Mouse (Mus musculus) embryonic facial prominence, embryonic 12.5 days (tissue): ENCODE results near the gene Ilvbl. TPM values are rescaled to one million over a fixed set of nuclear protein-coding genes. Genes with fewer than 3 reads are reported as not detected.
"Not testable (repeated sequence)": the region's sequence is repeated elsewhere in the genome, so short reads cannot be mapped to it uniquely, and the experiment has no call there.

ENCODE experiments used
- ATAC-seq: fragments of 200-750 bp; cut with Nextera tagmentation; 2 replicates; pipeline ENCODE4 v1.8.0; 2017; ENCODE audit not compliant: insufficient number of reproducible peaks, insufficient read depth, low FRiP score, low TSS enrichment
- H3K27ac ChIP-seq: fragments of 300-500 bp; sonication (generic); 2 replicates; pipeline ENCODE4 v1.5.1; 2016; ENCODE audit warnings: mild to moderate bottlenecking
- H3K27me3 ChIP-seq: fragments of 300-500 bp; sonication (generic); 2 replicates; pipeline ENCODE4 v1.6.1; 2016; ENCODE audit warnings: mild to moderate bottlenecking, moderate library complexity
- H3K36me3 ChIP-seq: fragments of 300-500 bp; sonication (generic); 2 replicates; pipeline ENCODE4 v1.6.1; 2016; ENCODE audit warnings: mild to moderate bottlenecking
- H3K4me1 ChIP-seq: fragments of 300-500 bp; sonication (generic); 2 replicates; pipeline ENCODE4 v1.6.1; 2016
- H3K4me2 ChIP-seq: fragments of 300-500 bp; sonication (generic); replicated peaks from 2 replicates; pipeline ENCODE4 v1.6.1; 2016; ENCODE audit warnings: mild to moderate bottlenecking, moderate library complexity
- H3K4me3 ChIP-seq: fragments of 300-500 bp; sonication (generic); 2 replicates; pipeline ENCODE4 v1.5.1; 2016; ENCODE audit warnings: mild to moderate bottlenecking
- H3K9ac ChIP-seq: fragments of 300-500 bp; sonication (generic); 2 replicates; pipeline ENCODE4 v1.6.1; 2016; ENCODE audit warnings: mild to moderate bottlenecking, moderate library complexity
- H3K9me3 ChIP-seq: fragments of 300-500 bp; sonication (generic); 2 replicates; pipeline ENCODE4 v1.6.1; 2016; ENCODE audit warnings: mild to moderate bottlenecking, moderate library complexity
- WGBS: fragments of 180-500 bp; shearing (Covaris S2); methylation state at CpG from one replicate; pipeline ENCODE4 v1.1.7; 2016; 5-methylcytosine and 5-hydroxymethylcytosine counted together
- polyA plus RNA-seq: library from polyadenylated mRNA; unstranded; fragments of >200 nt; fragmentation: Nextera tagmentation; extraction: Ambion mirVana; gene quantifications from 2 replicates; pipeline ENCODE4 v1.2.1, GENCODE M21; 2016

The Ilvbl gene
- polyA plus RNA-seq, 1 experiment from 2014 or later: 54.2 TPM

DNA sequence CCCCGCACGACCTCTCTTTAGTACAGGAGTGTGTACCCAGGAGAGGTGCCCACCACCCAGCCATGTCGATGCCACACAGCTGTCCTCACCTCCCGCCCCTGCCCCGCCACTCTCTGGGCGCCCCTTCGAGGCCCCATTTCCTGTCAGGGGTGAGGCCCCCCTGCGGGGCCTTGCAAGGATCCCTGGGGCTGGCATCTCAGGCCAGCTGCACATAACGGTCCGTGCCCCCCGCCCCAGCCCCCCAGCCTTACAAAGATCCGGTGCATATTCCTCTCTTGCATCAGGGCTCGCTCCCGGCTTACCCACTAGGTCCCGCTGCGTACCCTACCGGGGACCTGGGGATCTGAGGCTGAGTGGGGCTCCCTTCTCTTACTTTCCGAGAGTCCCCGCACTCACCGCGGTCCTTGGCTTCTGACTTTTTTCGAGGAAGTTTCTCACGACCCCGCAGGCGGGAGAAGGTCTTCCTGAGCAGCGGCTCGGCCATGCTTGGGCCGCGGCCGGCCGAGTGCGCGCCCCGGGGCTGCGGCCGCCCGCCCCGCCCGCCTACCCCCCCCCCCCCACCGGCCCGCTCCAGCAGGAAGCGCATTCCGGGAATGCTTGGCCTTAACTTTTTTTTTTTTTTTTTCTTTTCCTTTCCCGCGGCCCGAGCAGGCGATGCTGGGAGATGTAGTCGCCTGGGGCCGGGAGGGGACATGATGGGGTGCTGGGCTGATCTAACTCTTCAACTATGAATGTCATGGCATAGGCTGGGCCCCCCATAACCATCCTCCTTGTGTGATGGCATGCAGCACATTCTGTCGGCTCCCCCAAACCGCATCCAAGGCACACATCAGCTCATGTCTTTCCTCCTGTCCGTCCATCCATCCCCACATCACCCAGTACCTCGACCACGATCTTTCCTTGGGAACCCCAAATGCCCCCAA is 17.5 kb downstream of the Ilvbl start, which contains the start of gene Syde1:
Syde1 (minus strand) TSS at position 559 of the 923 bp plus-strand sequence.
- Histone ChIP-seq H3K27me3 (no peaks in the 10 kb centered on the region), H3K4me3 (peak within 1 kb of the TSS; percentile 75), H3K36me3 (peaks cover 30% of the 10 kb centered on the region), H3K9me3 (no peaks in the 10 kb centered on the region), H3K27ac (peak within 1 kb of the TSS; percentile 81), H3K9ac (peak within 1 kb of the TSS; percentile 85), H3K4me2 (peak within 1 kb of the TSS; percentile 66), H3K4me1 (peaks cover 10% of the 10 kb centered on the region; the same call in 1 of the 2 replicates)
- peak; percentile 71 for ATAC-seq
- WGBS: 4% methylated on average over 45 of the region's 54 CpGs

DNA sequence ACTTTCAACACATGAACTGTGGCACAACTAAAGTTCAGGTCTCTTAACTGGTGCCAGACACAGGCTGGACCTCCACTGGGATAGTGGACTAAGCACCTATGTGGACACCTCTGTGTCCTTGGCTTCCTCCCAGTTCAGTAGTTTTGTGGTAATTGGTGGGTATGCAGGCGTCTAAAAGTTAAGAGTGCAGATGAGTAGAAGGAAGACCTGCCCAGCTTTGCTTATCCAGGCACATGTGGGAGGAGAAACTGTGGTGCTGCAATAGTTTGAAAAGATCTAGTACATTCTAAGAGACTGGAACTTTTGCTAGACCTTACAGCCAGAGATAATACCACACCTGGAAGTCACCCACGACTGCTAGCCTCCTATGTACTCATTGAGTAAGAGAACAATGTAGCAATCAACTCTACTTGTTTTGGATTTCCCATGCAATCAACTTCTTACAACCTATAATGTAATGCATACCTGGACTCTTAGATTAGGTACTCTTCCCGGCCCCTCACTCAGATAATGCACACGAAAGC is 18.8 kb downstream of the Ilvbl start:
- H3K36me3 ChIP-seq: peaks cover 18% of the 10 kb centered on the region
- no peak overlapping the region for H3K9ac ChIP-seq
- no peak for ATAC-seq
- no peak overlapping the region for H3K4me3 ChIP-seq
- H3K4me2 ChIP-seq: no peak overlapping the region
- H3K4me1 ChIP-seq: peaks cover 10% of the 10 kb centered on the region; the same call in 1 of the 2 replicates
- H3K9me3 ChIP-seq: no peaks in the 10 kb centered on the region
- H3K27me3 ChIP-seq: no peaks in the 10 kb centered on the region
- no peak overlapping the region for H3K27ac ChIP-seq
- WGBS: 77% methylated on average over 4 of the region's 4 CpGs

DNA sequence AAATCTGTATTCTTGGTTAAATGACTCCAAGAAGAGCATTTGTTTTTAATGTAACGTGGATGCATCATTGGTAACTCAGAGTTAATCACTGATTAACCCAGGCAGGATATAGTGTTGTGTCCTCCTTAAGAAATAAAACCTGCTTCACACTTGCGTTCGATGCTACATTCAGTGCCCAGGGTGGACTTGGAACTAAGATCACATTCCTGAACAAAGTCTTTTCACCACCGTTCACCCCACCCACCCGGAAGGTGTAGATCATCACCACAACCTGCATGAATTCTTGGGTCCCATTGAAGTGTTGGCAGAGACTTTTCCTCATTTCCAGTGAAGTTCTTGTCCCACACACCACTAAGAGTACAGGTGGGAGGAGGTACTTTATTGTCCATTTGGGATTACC is 19.6 kb downstream of the Ilvbl start:
- Histone ChIP-seq H3K36me3 (peaks cover 13% of the 10 kb centered on the region), H3K4me1 (peaks cover 10% of the 10 kb centered on the region; the same call in 1 of the 2 replicates), H3K9me3 (no peaks in the 10 kb centered on the region), H3K27me3 (no peaks in the 10 kb centered on the region), H3K27ac (no peak overlapping the region), H3K9ac (no peak overlapping the region), H3K4me2 (no peak overlapping the region), H3K4me3 (no peak overlapping the region)
- WGBS: 87% methylated on average over 5 of the region's 5 CpGs
- no peak for ATAC-seq

DNA sequence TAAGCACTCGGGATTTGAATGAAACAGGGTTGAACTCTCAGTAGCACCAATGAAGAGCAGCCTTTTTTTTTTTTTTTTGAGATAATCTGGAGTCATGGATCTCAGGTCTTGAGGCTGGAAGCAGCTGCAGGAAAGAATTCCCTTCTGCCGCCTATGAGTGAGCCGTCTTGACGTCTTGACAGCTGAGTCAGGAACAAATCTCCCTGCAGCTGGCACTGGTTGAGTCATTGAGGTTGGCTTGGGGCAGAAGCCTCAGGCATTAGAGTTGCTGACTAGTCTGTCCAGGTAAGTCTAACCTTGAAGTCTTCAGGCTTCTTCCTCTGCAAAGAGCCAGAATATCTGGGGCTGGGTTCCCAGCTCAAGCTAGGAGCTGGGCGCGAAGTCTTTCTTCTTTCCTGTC is 20.0 kb downstream of the Ilvbl start:
- H3K27ac ChIP-seq: no peak overlapping the region
- H3K4me2 ChIP-seq: no peak overlapping the region
- peaks cover 10% of the 10 kb centered on the region; the same call in 1 of the 2 replicates for H3K4me1 ChIP-seq
- H3K9ac ChIP-seq: no peak overlapping the region
- no peaks in the 10 kb centered on the region for H3K27me3 ChIP-seq
- no peak for ATAC-seq
- no peak overlapping the region for H3K4me3 ChIP-seq
- 73% methylated on average over 6 of the region's 6 CpGs for WGBS
- no peaks in the 10 kb centered on the region for H3K9me3 ChIP-seq
- peaks cover 9% of the 10 kb centered on the region for H3K36me3 ChIP-seq

DNA sequence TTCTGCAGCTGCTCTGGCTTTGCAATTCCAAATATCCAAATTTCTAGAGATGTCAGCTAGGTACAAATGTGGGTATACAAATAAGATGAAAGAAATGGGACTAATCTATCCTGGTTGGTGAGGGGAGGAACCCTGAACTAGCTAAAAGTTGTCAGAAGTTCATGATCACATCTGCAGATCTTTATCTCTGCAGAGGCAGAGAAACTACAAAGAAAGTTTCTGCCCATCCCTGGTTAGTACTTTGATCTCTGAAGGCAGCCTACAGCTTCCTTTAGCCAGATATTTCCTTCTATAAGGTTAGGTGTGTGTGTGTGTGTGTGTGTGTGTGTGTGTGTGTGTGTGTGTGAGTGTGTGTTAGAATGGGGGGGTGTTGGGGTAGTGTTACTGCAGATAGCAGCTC is 20.4 kb downstream of the Ilvbl start:
- ATAC-seq: no peak
- no peak overlapping the region for H3K4me3 ChIP-seq
- H3K36me3 ChIP-seq: peaks cover 5% of the 10 kb centered on the region
- H3K4me2 ChIP-seq: no peak overlapping the region
- no peak overlapping the region for H3K27ac ChIP-seq
- H3K27me3 ChIP-seq: no peaks in the 10 kb centered on the region
- H3K4me1 ChIP-seq: peaks cover 10% of the 10 kb centered on the region; the same call in 1 of the 2 replicates
- no peaks in the 10 kb centered on the region for H3K9me3 ChIP-seq
- no peak overlapping the region for H3K9ac ChIP-seq

DNA sequence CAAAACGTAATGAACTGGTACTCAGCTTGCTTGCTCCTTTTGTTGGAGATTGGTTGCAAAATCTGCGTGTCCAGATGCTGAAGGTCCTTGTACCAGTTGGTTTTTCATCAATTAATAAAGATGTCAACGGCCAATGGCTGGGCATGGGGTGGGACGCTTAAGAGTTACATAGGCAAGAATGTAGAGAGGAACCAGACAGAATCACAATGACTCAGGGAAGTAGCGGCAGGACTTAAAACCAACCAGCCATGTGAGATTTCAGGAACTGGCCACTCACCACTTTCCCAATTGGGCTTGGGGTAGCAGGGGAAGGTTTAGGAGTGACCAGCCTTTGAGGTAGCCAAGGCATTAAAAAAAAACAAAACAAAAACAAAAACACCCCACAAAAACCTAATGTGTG is 25.7 kb downstream of the Ilvbl start:
- H3K4me3 ChIP-seq: no peak overlapping the region
- no peak overlapping the region for H3K9ac ChIP-seq
- no peak for ATAC-seq
- no peaks in the 10 kb centered on the region for H3K36me3 ChIP-seq
- H3K27ac ChIP-seq: no peak overlapping the region
- no peaks in the 10 kb centered on the region for H3K27me3 ChIP-seq
- no peaks in the 10 kb centered on the region for H3K9me3 ChIP-seq
- 84% methylated on average over 5 of the region's 5 CpGs for whole genome bisulfite sequencing
- no peak overlapping the region for H3K4me2 ChIP-seq
- H3K4me1 ChIP-seq: no peaks in the 10 kb centered on the region

DNA sequence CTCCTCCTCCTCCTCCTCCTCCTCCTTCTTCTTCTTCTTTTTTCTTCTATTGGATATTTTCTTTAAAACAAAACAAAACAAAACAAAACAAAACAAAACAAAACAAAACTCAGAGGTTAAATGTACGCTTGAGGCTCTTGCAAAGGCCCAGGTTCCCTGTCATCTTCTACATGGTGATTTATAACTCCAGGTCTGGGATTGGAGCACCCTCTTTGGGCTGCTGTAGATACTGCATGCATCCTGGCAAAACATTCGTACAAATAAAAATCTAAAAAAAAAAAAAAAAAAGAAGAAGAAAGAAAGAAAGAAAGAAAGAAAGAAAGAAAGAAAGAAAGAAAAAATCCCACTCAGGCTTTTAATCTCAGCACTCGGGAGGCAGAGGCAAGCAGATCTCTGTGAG is 30.9 kb downstream of the Ilvbl start:
- 36% methylated on average over 3 of the region's 3 CpGs for WGBS
- Histone ChIP-seq H3K36me3 (no peaks in the 10 kb centered on the region), H3K9ac (no peak overlapping the region), H3K4me3 (no peak overlapping the region), H3K4me2 (no peak overlapping the region), H3K27ac (no peak overlapping the region), H3K9me3 (no peaks in the 10 kb centered on the region), H3K27me3 (no peaks in the 10 kb centered on the region), H3K4me1 (no peaks in the 10 kb centered on the region)
- ATAC-seq: no peak

DNA sequence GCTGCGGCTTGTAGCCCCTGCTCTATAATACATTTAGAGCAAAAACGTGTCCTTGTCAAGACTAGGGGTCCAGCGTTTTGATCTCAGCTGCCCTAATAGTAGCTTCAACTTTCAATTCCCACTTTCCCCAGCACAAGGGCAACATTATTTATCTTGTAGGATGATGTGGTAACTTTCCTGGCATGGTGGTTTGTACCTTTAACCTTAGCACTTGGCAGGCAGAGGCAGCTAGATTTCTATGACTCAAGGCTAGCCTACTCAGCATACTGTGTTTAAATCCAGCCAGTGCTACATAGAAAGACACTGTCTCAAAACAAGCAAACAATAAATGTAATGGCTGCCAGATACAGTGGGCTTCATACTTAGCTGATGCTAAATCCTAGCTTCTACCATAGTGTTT is 33.5 kb downstream of the Ilvbl start:
- Histone ChIP-seq H3K9ac (no peak overlapping the region), H3K4me3 (no peak overlapping the region), H3K27ac (no peak overlapping the region), H3K36me3 (no peaks in the 10 kb centered on the region), H3K27me3 (no peaks in the 10 kb centered on the region), H3K4me1 (no peaks in the 10 kb centered on the region), H3K4me2 (no peak overlapping the region), H3K9me3 (no peaks in the 10 kb centered on the region)
- no peak for ATAC-seq
- 64% methylated on average over 3 of the region's 3 CpGs for WGBS

DNA sequence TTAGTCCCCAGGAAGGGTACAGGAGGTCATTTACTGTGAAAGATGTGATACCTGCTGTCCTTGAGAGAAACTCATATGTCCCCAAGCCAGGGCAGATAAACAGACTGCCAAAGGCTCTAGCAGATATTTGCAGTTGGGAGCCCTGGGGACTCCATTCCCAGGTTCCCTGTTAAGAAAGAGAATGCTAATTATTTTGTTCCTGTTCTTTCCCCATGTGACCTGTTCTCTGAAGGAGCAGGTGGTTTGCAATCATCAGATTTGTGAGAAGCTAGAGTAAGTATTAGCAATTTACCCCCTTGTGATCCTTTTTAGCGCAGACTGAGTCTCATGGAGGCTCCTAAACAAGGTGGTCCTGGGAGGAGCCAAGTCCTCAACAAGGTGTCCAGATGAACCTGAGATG is 43.8 kb downstream of the Ilvbl start, which contains the start of gene Olfr1357:
Olfr1357 (minus strand) TSS at position 101 of the 400 bp plus-strand sequence.
- no peak for ATAC-seq
- no peak within 1 kb of the TSS for H3K4me3 ChIP-seq
- no peaks in the 10 kb centered on the region for H3K4me1 ChIP-seq
- H3K9me3 ChIP-seq: no peaks in the 10 kb centered on the region
- H3K36me3 ChIP-seq: no peaks in the 10 kb centered on the region
- H3K4me2 ChIP-seq: no peak within 1 kb of the TSS
- no peak within 1 kb of the TSS for H3K27ac ChIP-seq
- 81% methylated on average over 1 of the region's 1 CpGs for WGBS
- no peak within 1 kb of the TSS for H3K9ac ChIP-seq
- no peaks in the 10 kb centered on the region for H3K27me3 ChIP-seq

DNA sequence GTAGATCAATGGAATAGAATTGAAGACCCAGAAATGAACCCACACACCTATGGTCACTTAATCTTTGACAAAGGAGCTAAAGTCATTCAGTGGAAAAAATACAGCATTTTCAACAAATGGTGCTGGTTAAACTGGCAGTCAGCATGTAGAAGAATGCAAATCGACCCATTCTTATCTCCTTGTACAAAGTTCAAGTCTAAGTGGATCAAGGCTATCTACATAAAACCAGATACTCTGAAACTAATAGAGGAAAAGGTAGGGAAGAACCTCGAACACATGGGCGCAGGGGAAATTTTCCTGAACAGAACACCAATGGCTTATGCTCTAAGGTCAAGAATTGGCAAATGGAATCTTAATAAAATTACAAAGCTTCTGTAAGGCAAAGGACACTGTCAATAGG is 49.0 kb downstream of the Ilvbl start:
- not testable (repeated sequence) for H3K4me3 ChIP-seq, H3K4me1 ChIP-seq, H3K4me2 ChIP-seq, H3K27me3 ChIP-seq, H3K9ac ChIP-seq, H3K27ac ChIP-seq, H3K9me3 ChIP-seq, ATAC-seq, H3K36me3 ChIP-seq
- 83% methylated on average over 3 of the region's 3 CpGs for WGBS

DNA sequence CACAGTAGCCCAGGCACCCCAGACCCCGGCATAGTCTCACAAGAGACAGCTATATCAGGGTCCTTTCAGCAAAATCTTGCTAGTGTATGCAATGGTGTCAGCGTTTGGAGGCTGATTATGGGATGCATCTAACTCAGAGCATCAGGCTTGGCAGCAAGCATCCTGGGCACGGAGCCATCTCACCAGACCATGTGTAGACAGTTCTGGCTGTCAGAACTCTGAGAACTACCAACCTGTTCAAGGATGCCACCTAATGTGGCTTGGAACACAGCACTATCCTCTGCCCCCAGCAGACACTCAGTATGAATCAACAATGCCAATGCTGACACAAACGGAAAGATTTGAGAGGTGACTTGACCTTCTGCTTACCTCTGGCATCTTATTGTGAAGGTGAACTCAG is 56.0 kb downstream of the Ilvbl start:
- Histone ChIP-seq H3K27me3 (no peaks in the 10 kb centered on the region), H3K4me2 (no peak overlapping the region), H3K4me3 (no peak overlapping the region), H3K9me3 (no peaks in the 10 kb centered on the region), H3K27ac (no peak overlapping the region), H3K4me1 (no peaks in the 10 kb centered on the region), H3K9ac (no peak overlapping the region), H3K36me3 (no peaks in the 10 kb centered on the region)
- 75% methylated on average over 4 of the region's 4 CpGs for WGBS
- no peak for ATAC-seq

DNA sequence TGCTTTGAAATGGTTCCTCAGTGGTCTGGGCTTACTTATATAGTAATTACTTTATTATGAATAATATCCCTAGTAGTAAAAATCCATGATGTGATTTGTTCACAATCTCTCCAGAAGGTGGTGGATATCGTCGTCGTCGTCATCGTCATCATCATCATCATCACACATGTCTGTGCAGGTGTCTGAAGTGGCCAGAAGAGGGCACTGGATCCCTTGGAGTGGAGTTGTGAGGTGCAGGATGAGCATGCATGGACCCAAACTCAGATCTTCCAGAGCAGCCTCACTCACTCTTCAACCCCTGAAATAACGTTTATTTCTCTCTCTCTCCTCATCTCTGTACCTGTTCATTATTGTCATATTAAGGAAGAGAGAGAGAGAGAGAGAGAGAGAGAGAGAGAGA is 58.2 kb downstream of the Ilvbl start:
- Histone ChIP-seq H3K9ac (no peak overlapping the region), H3K27me3 (no peaks in the 10 kb centered on the region), H3K9me3 (no peaks in the 10 kb centered on the region), H3K36me3 (no peaks in the 10 kb centered on the region), H3K4me1 (no peaks in the 10 kb centered on the region), H3K27ac (no peak overlapping the region), H3K4me3 (no peak overlapping the region), H3K4me2 (no peak overlapping the region)
- no peak for ATAC-seq
- WGBS: 10% methylated on average over 6 of the region's 6 CpGs
